9 mouse cellular contexts compared by ENCODE assay signal in genomic region chr10:89532929-89533727, GRCm38 (mm10). TPM values are rescaled to one million over a fixed set of nuclear protein-coding genes. Genes with fewer than 3 reads are reported as not detected.
DNase-seq lines count a peak whose midpoint lies in the region; ATAC-seq lines count a peak whose summit lies in the region.
"Had no signal": no experiment of that assay in that cellular context is flagged by ENCODE, and none has a peak within 500 bp of the region (broad histone marks: within the 10 kb centered on the region; RNA-seq: fewer than 3 reads in every experiment).

Gene Nr1h4 (minus strand): TSS chr10:89533585.

- no peak for DNase-seq in hindbrain, embryonic 11.5 days (ENCODE audit: low spot score)
- DNase-seq in adrenal gland, postnatal 25 days = peak; percentile 79
- DNase-seq in liver, embryonic 11.5 days (ENCODE audit: low spot score) = no peak

- no peak within 1 kb of the TSS for H3K27ac ChIP-seq in hindbrain, embryonic 16.5 days (ENCODE audit: low read depth, low read length)
- H3K27ac ChIP-seq in hindbrain, embryonic 11.5 days (ENCODE audit: low read depth, low read length) = no peak within 1 kb of the TSS
- H3K27ac ChIP-seq in heart, embryonic 15.5 days = peak within 1 kb of the TSS; percentile 22; the same call in 1 of the 2 replicates
- H3K27ac ChIP-seq in liver, embryonic 11.5 days (ENCODE audit: low read depth, low read length) = no peak within 1 kb of the TSS
- H3K27ac ChIP-seq in hindbrain, embryonic 13.5 days = no peak within 1 kb of the TSS
- no peak within 1 kb of the TSS for H3K27ac ChIP-seq in forebrain, embryonic 15.5 days (replicated peaks)

- H3K4me1 ChIP-seq in hindbrain, embryonic 16.5 days (ENCODE audit: control insufficient read depth, insufficient read depth, low read depth, low read length) = peaks cover 4% of the 10 kb centered on the region; the same call in 1 of the 2 replicates
- no peaks in the 10 kb centered on the region for H3K4me1 ChIP-seq in hindbrain, embryonic 11.5 days (replicated peaks; ENCODE audit: control insufficient read depth, insufficient read depth, low read length)
- peaks cover 34% of the 10 kb centered on the region for H3K4me1 ChIP-seq in heart, embryonic 15.5 days (replicated peaks)
- no peaks in the 10 kb centered on the region for H3K4me1 ChIP-seq in liver, embryonic 11.5 days (replicated peaks; ENCODE audit: control insufficient read depth, insufficient read depth, low read length)
- peaks cover 6% of the 10 kb centered on the region; the same call in 1 of the 2 replicates for H3K4me1 ChIP-seq in hindbrain, embryonic 13.5 days (replicated peaks)
- H3K4me1 ChIP-seq in forebrain, embryonic 15.5 days = peaks cover 6% of the 10 kb centered on the region; the same call in 1 of the 2 replicates

- no peak for ATAC-seq in hindbrain, embryonic 16.5 days
- ATAC-seq in hindbrain, embryonic 11.5 days (ENCODE audit: low FRiP score) = no peak
- ATAC-seq in heart, embryonic 15.5 days (replicated peaks; ENCODE audit: insufficient number of reproducible peaks, insufficient read depth, low FRiP score, low read depth) = no peak
- no peak for ATAC-seq in liver, embryonic 11.5 days (replicated peaks; ENCODE audit: low FRiP score)
- ATAC-seq in erythroblast, adult 5-6 weeks (replicated peaks; ENCODE audit: low FRiP score, poor library complexity, severe bottlenecking) = no peak
- no peak for ATAC-seq in hindbrain, embryonic 13.5 days (ENCODE audit: low FRiP score)
- ATAC-seq in forebrain, embryonic 15.5 days (replicated peaks) = no peak

- H3K4me2 ChIP-seq in hindbrain, embryonic 16.5 days (ENCODE audit: low read length) = peak within 1 kb of the TSS; percentile 17; the same call in 1 of the 2 replicates
- H3K4me2 ChIP-seq in hindbrain, embryonic 11.5 days (replicated peaks; ENCODE audit: low read depth, low read length) = no peak within 1 kb of the TSS
- H3K4me2 ChIP-seq in heart, embryonic 15.5 days = peak within 1 kb of the TSS; percentile 17
- peak within 1 kb of the TSS; percentile 11 for H3K4me2 ChIP-seq in liver, embryonic 11.5 days
- no peak within 1 kb of the TSS for H3K4me2 ChIP-seq in hindbrain, embryonic 13.5 days
- no peak within 1 kb of the TSS for H3K4me2 ChIP-seq in forebrain, embryonic 15.5 days (replicated peaks)

- no peaks in the 10 kb centered on the region for H3K36me3 ChIP-seq in hindbrain, embryonic 16.5 days (ENCODE audit: control insufficient read depth, insufficient read depth, low read length)
- no peaks in the 10 kb centered on the region for H3K36me3 ChIP-seq in hindbrain, embryonic 11.5 days (ENCODE audit: control insufficient read depth, insufficient read depth, low read length)
- H3K36me3 ChIP-seq in heart, embryonic 15.5 days = no peaks in the 10 kb centered on the region
- H3K36me3 ChIP-seq in liver, embryonic 11.5 days (ENCODE audit: control insufficient read depth, insufficient read depth, low read length) = no peaks in the 10 kb centered on the region
- H3K36me3 ChIP-seq in hindbrain, embryonic 13.5 days = no peaks in the 10 kb centered on the region
- no peaks in the 10 kb centered on the region for H3K36me3 ChIP-seq in forebrain, embryonic 15.5 days

- H3K9ac ChIP-seq in hindbrain, embryonic 16.5 days (ENCODE audit: low read depth, low read length) = no peak within 1 kb of the TSS
- H3K9ac ChIP-seq in hindbrain, embryonic 11.5 days (ENCODE audit: low read depth, low read length) = no peak within 1 kb of the TSS
- H3K9ac ChIP-seq in heart, embryonic 15.5 days = no peak within 1 kb of the TSS
- H3K9ac ChIP-seq in liver, embryonic 11.5 days (ENCODE audit: low read depth, low read length) = no peak within 1 kb of the TSS
- H3K9ac ChIP-seq in hindbrain, embryonic 13.5 days = no peak within 1 kb of the TSS
- H3K9ac ChIP-seq in forebrain, embryonic 15.5 days (replicated peaks) = no peak within 1 kb of the TSS

- no peaks in the 10 kb centered on the region for H3K9me3 ChIP-seq in hindbrain, embryonic 16.5 days (ENCODE audit: control insufficient read depth, low read length)
- H3K9me3 ChIP-seq in hindbrain, embryonic 11.5 days (ENCODE audit: control insufficient read depth, low read length) = no peaks in the 10 kb centered on the region
- H3K9me3 ChIP-seq in heart, embryonic 15.5 days (replicated peaks) = no peaks in the 10 kb centered on the region
- H3K9me3 ChIP-seq in liver, embryonic 11.5 days (ENCODE audit: control insufficient read depth, low read length) = no peaks in the 10 kb centered on the region
- no peaks in the 10 kb centered on the region for H3K9me3 ChIP-seq in hindbrain, embryonic 13.5 days
- H3K9me3 ChIP-seq in forebrain, embryonic 15.5 days = no peaks in the 10 kb centered on the region

- 68% methylated on average over 17 of the region's 17 CpGs for WGBS in hindbrain, embryonic 16.5 days
- 83% methylated on average over 17 of the region's 17 CpGs for WGBS in hindbrain, embryonic 11.5 days
- 46% methylated on average over 17 of the region's 17 CpGs for WGBS in heart, embryonic 15.5 days
- WGBS in liver, embryonic 11.5 days = 72% methylated on average over 17 of the region's 17 CpGs
- 77% methylated on average over 17 of the region's 17 CpGs for WGBS in hindbrain, embryonic 13.5 days
- WGBS in forebrain, embryonic 15.5 days = 62% methylated on average over 17 of the region's 17 CpGs

- H3K4me3 ChIP-seq in hindbrain, embryonic 16.5 days (ENCODE audit: low read length) = no peak within 1 kb of the TSS
- no peak within 1 kb of the TSS for H3K4me3 ChIP-seq in hindbrain, embryonic 11.5 days (ENCODE audit: low read depth, low read length)
- peak within 1 kb of the TSS; percentile 2; the same call in 1 of the 2 replicates for H3K4me3 ChIP-seq in heart, embryonic 15.5 days
- no peak within 1 kb of the TSS for H3K4me3 ChIP-seq in liver, embryonic 11.5 days (ENCODE audit: low read depth, low read length)
- no peak within 1 kb of the TSS for H3K4me3 ChIP-seq in hindbrain, embryonic 13.5 days
- no peak within 1 kb of the TSS for H3K4me3 ChIP-seq in forebrain, embryonic 15.5 days

- no peaks in the 10 kb centered on the region for H3K27me3 ChIP-seq in hindbrain, embryonic 16.5 days (replicated peaks; ENCODE audit: control insufficient read depth, insufficient read depth, low read length)
- H3K27me3 ChIP-seq in hindbrain, embryonic 11.5 days (ENCODE audit: control insufficient read depth, insufficient read depth, low read length) = no peaks in the 10 kb centered on the region
- H3K27me3 ChIP-seq in heart, embryonic 15.5 days = no peaks in the 10 kb centered on the region
- H3K27me3 ChIP-seq in liver, embryonic 11.5 days (replicated peaks; ENCODE audit: control insufficient read depth, insufficient read depth, low read length) = no peaks in the 10 kb centered on the region
- H3K27me3 ChIP-seq in hindbrain, embryonic 13.5 days = no peaks in the 10 kb centered on the region
- no peaks in the 10 kb centered on the region for H3K27me3 ChIP-seq in forebrain, embryonic 15.5 days

RNA-seq across cellular contexts. Expression of gene Nr1h4, which starts in this region (rescaled TPM):
- polyA plus RNA-seq in hindbrain, embryonic 16.5 days (2015; fragmentation: Nextera tagmentation; extraction: Ambion mirVana) = 0.15 TPM in 1 of 2 replicates, not detected in the other
- not detected in 2 replicates for polyA plus RNA-seq in hindbrain, embryonic 11.5 days (2014; fragmentation: Nextera tagmentation; extraction: Ambion mirVana)
- total RNA-seq in adrenal gland, postnatal 25 days (2021) = 31.0 and 38.1 TPM in 2 replicates
- 0.81 and 1.0 TPM in 2 replicates for polyA plus RNA-seq in heart, embryonic 15.5 days (2015; fragmentation: Nextera tagmentation; extraction: Ambion mirVana)
- polyA plus RNA-seq in liver, embryonic 11.5 days (2014; fragmentation: Nextera tagmentation; extraction: Ambion mirVana) = 0.99 and 1.9 TPM in 2 replicates
- total RNA-seq in erythroblast, adult 5-6 weeks (2015; ENCODE audit: low replicate concordance) = not detected in 2 replicates
- not detected in 2 replicates for total RNA-seq in erythroblast, adult 5-6 weeks (2017; ENCODE audit: low replicate concordance)
- polyA plus RNA-seq in hindbrain, embryonic 13.5 days (2015; fragmentation: Nextera tagmentation; extraction: Ambion mirVana) = not detected in 2 replicates
- 0.11 and 0.17 TPM in 2 replicates for polyA plus RNA-seq in forebrain, embryonic 15.5 days (2015; fragmentation: Nextera tagmentation; extraction: Ambion mirVana)
- polyA plus RNA-seq: neural tube, embryonic 11.5 days had no signal

Comparison
In these comparisons a context has a peak if more than half of its experiments do, and no peak if none do; other contexts are left out.
1. RNA of gene Nr1h4 (total RNA-seq): 31.0 to 38.1 TPM in adrenal gland, postnatal 25 days; not detected in erythroblast, adult 5-6 weeks; every median in the first group is over 10 times any median in the second.
2. H3K4me2 ChIP-seq: peak in hindbrain, embryonic 16.5 days (single experiment), heart, embryonic 15.5 days (single experiment) and liver, embryonic 11.5 days (single experiment); none in hindbrain, embryonic 11.5 days (single experiment), hindbrain, embryonic 13.5 days (single experiment) and forebrain, embryonic 15.5 days (single experiment).